Mouse (Mus musculus) kidney, adult 2 months (tissue): ENCODE results near the gene Gaa.

ENCODE experiments used
- CTCF ChIP-seq: fragments of 200-500 bp; conservative IDR thresholded peaks from 2 replicates; pipeline ENCODE4 v1.5.1; 2011; ENCODE audit warnings: low read depth, mild to moderate bottlenecking, control low read depth, low read length, moderate library complexity, mixed read lengths; ENCODE audit not compliant: insufficient read depth, insufficient read length
- POLR2A ChIP-seq: fragments of 200-500 bp; IDR thresholded peaks from one replicate; pipeline ENCODE4 v1.6.1; 2011; ENCODE audit warnings: low read depth, low read length, control low read depth

DNA sequence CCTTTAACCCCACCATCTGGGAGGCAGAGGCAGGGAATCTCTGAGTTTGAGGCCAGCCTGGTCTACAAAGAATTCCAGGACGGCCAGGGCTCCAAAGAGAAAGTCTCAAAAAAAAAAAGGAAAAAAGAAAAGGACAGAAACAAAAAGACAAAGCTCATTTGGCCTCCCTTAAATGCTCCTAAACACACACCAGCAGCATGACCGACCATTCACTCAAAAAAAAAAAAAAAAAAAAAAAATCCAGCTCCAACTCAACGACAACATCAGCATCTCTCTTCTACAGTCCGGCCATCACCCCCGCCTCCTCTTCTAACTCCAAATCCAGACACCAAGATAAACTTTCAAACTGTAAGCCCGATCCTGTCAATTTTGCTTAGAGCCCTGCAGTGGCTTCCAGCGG is 31.2 kb downstream of the Gaa start:
- TF ChIP-seq POLR2A, result no peak
- TF ChIP-seq CTCF, result no peak
